Mouse (Mus musculus) embryonic facial prominence, embryonic 15.5 days (tissue): Measurements from ENCODE around the gene Gm11011. TPM values are rescaled to one million over a fixed set of nuclear protein-coding genes. Genes with fewer than 3 reads are reported as not detected.

Experiments
- ATAC-seq: fragments of 200-750 bp; cut with Nextera tagmentation; 2 replicates; pipeline ENCODE4 v1.8.0; 2017; ENCODE audit warnings: low read depth, moderate TSS enrichment; ENCODE audit not compliant: insufficient number of reproducible peaks, low FRiP score, low TSS enrichment
- H3K27ac ChIP-seq: fragments of 300-500 bp; sonication (generic); replicated peaks from 2 replicates; pipeline ENCODE4 v1.5.1; 2015; ENCODE audit warnings: mild to moderate bottlenecking, inconsistent platforms
- H3K27me3 ChIP-seq: fragments of 300-500 bp; sonication (generic); 2 replicates; pipeline ENCODE4 v1.6.1; 2015; ENCODE audit warnings: inconsistent platforms
- H3K36me3 ChIP-seq: fragments of 300-500 bp; sonication (generic); 2 replicates; pipeline ENCODE4 v1.6.1; 2015; ENCODE audit warnings: mild to moderate bottlenecking, inconsistent platforms
- H3K4me1 ChIP-seq: fragments of 300-500 bp; sonication (generic); 2 replicates; pipeline ENCODE4 v1.6.1; 2015; ENCODE audit warnings: inconsistent platforms
- H3K4me2 ChIP-seq: fragments of 300-500 bp; sonication (generic); replicated peaks from 2 replicates; pipeline ENCODE4 v1.6.1; 2015; ENCODE audit warnings: mild to moderate bottlenecking, inconsistent platforms
- H3K4me3 ChIP-seq: fragments of 300-500 bp; sonication (generic); replicated peaks from 2 replicates; pipeline ENCODE4 v1.5.1; 2015; ENCODE audit warnings: mild to moderate bottlenecking, inconsistent platforms
- H3K9ac ChIP-seq: fragments of 300-500 bp; sonication (generic); 2 replicates; pipeline ENCODE4 v1.6.1; 2015; ENCODE audit warnings: inconsistent platforms
- H3K9me3 ChIP-seq: fragments of 300-500 bp; sonication (generic); replicated peaks from 2 replicates; pipeline ENCODE4 v1.6.1; 2016; ENCODE audit warnings: inconsistent platforms
- WGBS: fragments of 180-500 bp; shearing (Covaris S2); methylation state at CpG from one replicate; pipeline ENCODE4 v1.1.7; 2015; 5-methylcytosine and 5-hydroxymethylcytosine counted together
- polyA plus RNA-seq: library from polyadenylated mRNA; unstranded; fragments of >200 nt; fragmentation: Nextera tagmentation; extraction: Ambion mirVana; gene quantifications from 2 replicates; pipeline ENCODE4 v1.2.1, GENCODE M21; 2015

Gm11011 gene
- polyA plus RNA-seq, 1 experiment from 2014 or later, result not detected

- Histone ChIP-seq H3K27ac (no peak overlapping the region), H3K36me3 (no peaks in the 10 kb centered on the region), H3K9ac (no peak overlapping the region), H3K9me3 (no peaks in the 10 kb centered on the region), H3K4me2 (no peak overlapping the region), H3K4me3 (no peak overlapping the region), H3K4me1 (no peaks in the 10 kb centered on the region; the same call in 1 of the 2 replicates), H3K27me3 (no peaks in the 10 kb centered on the region)
- ATAC-seq, result no peak
- WGBS, result 81% methylated on average over 3 of the region's 3 CpGs
Measured at GRCm38 (mm10) chr2:169586688-169587087, 857 bp downstream of the Gm11011 start.

DNA sequence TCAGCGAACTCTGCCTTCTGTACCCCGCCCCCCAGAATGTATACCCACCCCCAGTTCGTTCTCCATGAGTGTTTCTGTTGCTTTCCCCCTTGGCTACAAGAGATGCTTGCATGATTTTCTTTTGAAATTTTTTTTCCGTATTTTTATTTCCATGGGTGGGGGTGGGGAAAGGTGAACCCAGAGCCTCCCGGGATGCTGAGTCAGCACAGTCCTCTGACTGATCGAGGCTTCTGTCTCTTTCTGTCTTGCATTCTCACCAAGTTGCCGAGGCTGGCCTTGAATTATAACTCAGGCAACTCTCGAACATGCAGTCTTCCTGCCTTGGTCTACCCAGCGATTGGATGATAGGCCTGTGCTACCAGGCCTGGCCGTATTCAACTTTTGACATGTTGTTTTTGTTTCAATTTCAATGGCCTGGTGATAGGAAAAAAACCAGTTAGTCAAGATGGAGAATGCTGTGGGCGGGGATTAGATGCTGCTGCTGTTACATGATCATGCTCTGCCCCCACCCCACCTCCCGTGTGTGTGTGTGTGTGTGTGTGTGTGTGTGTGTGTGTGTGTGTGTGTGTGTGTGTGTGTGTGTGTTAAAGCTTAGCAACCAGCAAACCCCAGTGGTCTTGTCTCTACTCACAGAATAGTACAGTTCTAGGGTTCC, 1.8 kb downstream of the Gm11011 start:
- Histone ChIP-seq H3K27ac (no peak overlapping the region; the same call in 1 of the 2 replicates), H3K4me3 (no peak overlapping the region), H3K9me3 (no peaks in the 10 kb centered on the region), H3K9ac (no peak overlapping the region), H3K36me3 (no peaks in the 10 kb centered on the region), H3K4me2 (peak overlapping the region; percentile 30), H3K4me1 (no peaks in the 10 kb centered on the region; the same call in 1 of the 2 replicates), H3K27me3 (no peaks in the 10 kb centered on the region)
- WGBS, result 61% methylated on average over 12 of the region's 12 CpGs
- no peak for ATAC-seq

DNA sequence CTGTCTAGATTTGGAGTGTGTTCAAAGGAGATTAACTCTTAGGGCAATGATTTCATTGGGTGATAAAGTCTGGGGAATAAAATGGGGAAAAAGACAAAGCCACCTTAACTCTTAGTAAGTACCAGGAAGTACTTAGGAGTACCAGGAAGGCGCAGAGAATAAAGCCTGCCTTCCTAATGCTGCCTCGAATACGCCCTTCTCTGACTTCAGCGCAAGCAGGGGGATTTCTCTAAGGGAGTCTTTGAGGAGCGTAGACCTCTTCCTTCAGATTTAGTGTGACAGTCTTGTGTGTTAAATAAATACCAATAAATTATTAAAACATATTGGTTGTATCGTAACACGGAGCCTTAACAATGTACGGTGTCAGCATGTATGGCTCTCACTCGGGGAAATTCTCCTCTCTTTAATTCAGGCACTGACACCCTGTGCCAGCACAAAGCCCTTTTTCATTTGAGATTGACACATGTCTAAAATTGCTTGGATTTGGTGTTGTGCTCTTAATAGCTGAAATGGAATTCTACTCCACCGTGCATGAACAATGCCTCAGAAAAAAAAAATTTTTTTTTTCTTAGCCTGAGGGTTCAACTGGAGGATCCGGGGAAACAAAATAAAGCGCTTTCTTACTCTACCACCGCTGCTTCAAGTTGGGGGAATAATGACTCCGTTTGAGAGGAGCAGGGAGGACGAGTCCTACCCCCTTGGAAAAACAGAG, 2.6 kb downstream of the Gm11011 start:
- no peaks in the 10 kb centered on the region for H3K9me3 ChIP-seq
- no peak for ATAC-seq
- no peak overlapping the region for H3K4me3 ChIP-seq
- 44% methylated on average over 15 of the region's 15 CpGs for WGBS
- no peaks in the 10 kb centered on the region for H3K27me3 ChIP-seq
- no peak overlapping the region; the same call in 1 of the 2 replicates for H3K27ac ChIP-seq
- H3K36me3 ChIP-seq, result no peaks in the 10 kb centered on the region
- no peak overlapping the region for H3K9ac ChIP-seq
- no peaks in the 10 kb centered on the region; the same call in 1 of the 2 replicates for H3K4me1 ChIP-seq
- H3K4me2 ChIP-seq, result peak overlapping the region; percentile 30

GRCm38 (mm10) chr2:169583476-169583875, 4.1 kb downstream of the Gm11011 start:
- Histone ChIP-seq H3K27me3 (no peaks in the 10 kb centered on the region), H3K27ac (no peak overlapping the region), H3K4me2 (no peak overlapping the region), H3K4me1 (no peaks in the 10 kb centered on the region; the same call in 1 of the 2 replicates), H3K9me3 (no peaks in the 10 kb centered on the region), H3K4me3 (no peak overlapping the region), H3K36me3 (no peaks in the 10 kb centered on the region), H3K9ac (no peak overlapping the region)
- ATAC-seq, result no peak
- WGBS, result 62% methylated on average over 3 of the region's 3 CpGs

DNA sequence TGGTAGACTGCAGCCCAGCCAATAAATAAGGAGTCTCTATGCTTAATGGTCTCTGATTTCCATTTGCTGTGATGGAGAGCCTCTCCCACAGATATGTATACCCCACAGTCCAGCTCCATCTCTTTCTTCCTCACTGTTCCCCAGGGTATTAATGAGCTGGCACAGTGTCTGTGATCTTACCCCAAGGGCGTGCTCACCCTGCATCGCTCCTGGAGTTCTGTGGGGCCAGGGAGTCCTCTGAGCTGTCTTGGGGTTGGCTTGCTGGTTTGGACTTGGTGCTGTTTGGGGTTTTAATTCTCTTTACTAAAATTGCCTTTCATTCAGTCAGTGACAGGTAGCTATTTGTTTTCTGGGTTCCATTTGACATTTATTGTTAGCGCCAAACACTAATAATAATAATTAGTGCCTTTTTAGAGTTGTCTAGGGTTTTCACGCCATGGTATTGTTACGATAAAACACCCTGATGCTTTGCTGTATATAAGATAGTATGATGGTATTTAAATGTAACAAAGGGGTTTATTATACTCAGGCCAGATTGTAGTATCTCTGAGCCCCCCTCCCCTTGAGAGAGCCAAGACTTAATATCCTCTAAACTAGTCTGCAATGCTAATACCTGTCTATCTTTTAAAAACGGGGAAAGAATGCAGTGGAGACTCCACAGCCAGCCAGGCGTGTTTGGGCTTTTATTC, 9.9 kb downstream of the Gm11011 start:
- H3K9ac ChIP-seq, result no peak overlapping the region
- 69% methylated on average over 7 of the region's 7 CpGs for WGBS
- no peak for ATAC-seq
- no peak overlapping the region for H3K4me3 ChIP-seq
- H3K27ac ChIP-seq, result no peak overlapping the region
- H3K4me1 ChIP-seq, result no peaks in the 10 kb centered on the region
- no peaks in the 10 kb centered on the region for H3K27me3 ChIP-seq
- H3K9me3 ChIP-seq, result no peaks in the 10 kb centered on the region
- H3K4me2 ChIP-seq, result no peak overlapping the region
- no peaks in the 10 kb centered on the region for H3K36me3 ChIP-seq

GRCm38 (mm10) chr2:169570063-169570462, 17.5 kb downstream of the Gm11011 start:
- Histone ChIP-seq H3K4me1 (0 out of 2 replicates have a peak, but pooled peaks cover 5% of the 10 kb centered on the region), H3K36me3 (no peaks in the 10 kb centered on the region), H3K27ac (no peak overlapping the region), H3K4me2 (no peak overlapping the region), H3K27me3 (no peaks in the 10 kb centered on the region), H3K9me3 (no peaks in the 10 kb centered on the region), H3K9ac (no peak overlapping the region), H3K4me3 (no peak overlapping the region)
- WGBS, result 87% methylated on average over 10 of the region's 10 CpGs
- no peak for ATAC-seq

- WGBS, result 36% methylated on average over 4 of the region's 4 CpGs
- no peaks in the 10 kb centered on the region for H3K9me3 ChIP-seq
- no peak overlapping the region for H3K4me3 ChIP-seq
- H3K4me2 ChIP-seq, result no peak overlapping the region
- no peaks in the 10 kb centered on the region for H3K27me3 ChIP-seq
- H3K36me3 ChIP-seq, result no peaks in the 10 kb centered on the region
- H3K9ac ChIP-seq, result no peak overlapping the region
- no peak for ATAC-seq
- no peak overlapping the region for H3K27ac ChIP-seq
- 0 out of 2 replicates have a peak, but pooled peaks cover 5% of the 10 kb centered on the region for H3K4me1 ChIP-seq
Measured at GRCm38 (mm10) chr2:169566159-169566558, 21.4 kb downstream of the Gm11011 start.

- ATAC-seq, result no peak
Measured at GRCm38 (mm10) chr2:169565751-169566150, 21.8 kb downstream of the Gm11011 start.

GRCm38 (mm10) chr2:169545674-169546073, 41.9 kb downstream of the Gm11011 start:
- Histone ChIP-seq H3K9me3 (no peaks in the 10 kb centered on the region), H3K4me3 (no peak overlapping the region), H3K4me1 (peaks cover 7% of the 10 kb centered on the region; the same call in 1 of the 2 replicates), H3K9ac (no peak overlapping the region), H3K27me3 (no peaks in the 10 kb centered on the region), H3K4me2 (no peak overlapping the region), H3K36me3 (no peaks in the 10 kb centered on the region), H3K27ac (no peak overlapping the region)
- ATAC-seq, result no peak
- 89% methylated on average over 7 of the region's 7 CpGs for WGBS

More at GRCm38 (mm10) chr2:169565751-169566150, 21.8 kb downstream of the Gm11011 start:
- Histone ChIP-seq H3K36me3 (no peaks in the 10 kb centered on the region), H3K4me3 (no peak overlapping the region), H3K9ac (no peak overlapping the region), H3K4me2 (no peak overlapping the region), H3K9me3 (no peaks in the 10 kb centered on the region), H3K27me3 (no peaks in the 10 kb centered on the region), H3K4me1 (0 out of 2 replicates have a peak, but pooled peaks cover 5% of the 10 kb centered on the region), H3K27ac (no peak overlapping the region)
- WGBS, result 37% methylated on average over 7 of the region's 7 CpGs

DNA sequence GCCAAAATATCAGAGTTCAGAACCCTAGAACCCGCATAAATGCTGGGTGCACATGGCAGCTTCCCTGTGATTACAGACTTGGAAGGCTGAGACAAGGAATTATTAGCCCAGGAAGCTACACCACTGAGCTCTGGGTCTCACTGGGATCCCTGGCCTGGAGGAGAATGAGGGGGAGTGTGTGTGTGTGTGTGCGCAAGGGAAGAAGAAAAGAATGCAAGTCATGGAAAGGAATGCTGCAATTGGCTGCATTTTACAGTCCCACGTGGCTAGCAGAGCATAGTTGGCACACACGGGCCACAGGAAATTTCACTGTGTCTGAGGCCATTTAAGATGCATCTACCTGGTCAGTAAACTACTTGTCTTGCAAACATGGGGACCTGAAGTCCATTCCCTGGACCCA, 48.6 kb downstream of the Gm11011 start:
- Histone ChIP-seq H3K4me2 (no peak overlapping the region), H3K4me1 (peaks cover 6% of the 10 kb centered on the region; the same call in 1 of the 2 replicates), H3K9me3 (no peaks in the 10 kb centered on the region), H3K27me3 (no peaks in the 10 kb centered on the region), H3K36me3 (no peaks in the 10 kb centered on the region), H3K4me3 (no peak overlapping the region), H3K9ac (no peak overlapping the region), H3K27ac (no peak overlapping the region)
- 43% methylated on average over 4 of the region's 4 CpGs for WGBS
- no peak for ATAC-seq
